Comparison of ENCODE assay signal across 11 mouse cellular contexts in the genomic region with DNA sequence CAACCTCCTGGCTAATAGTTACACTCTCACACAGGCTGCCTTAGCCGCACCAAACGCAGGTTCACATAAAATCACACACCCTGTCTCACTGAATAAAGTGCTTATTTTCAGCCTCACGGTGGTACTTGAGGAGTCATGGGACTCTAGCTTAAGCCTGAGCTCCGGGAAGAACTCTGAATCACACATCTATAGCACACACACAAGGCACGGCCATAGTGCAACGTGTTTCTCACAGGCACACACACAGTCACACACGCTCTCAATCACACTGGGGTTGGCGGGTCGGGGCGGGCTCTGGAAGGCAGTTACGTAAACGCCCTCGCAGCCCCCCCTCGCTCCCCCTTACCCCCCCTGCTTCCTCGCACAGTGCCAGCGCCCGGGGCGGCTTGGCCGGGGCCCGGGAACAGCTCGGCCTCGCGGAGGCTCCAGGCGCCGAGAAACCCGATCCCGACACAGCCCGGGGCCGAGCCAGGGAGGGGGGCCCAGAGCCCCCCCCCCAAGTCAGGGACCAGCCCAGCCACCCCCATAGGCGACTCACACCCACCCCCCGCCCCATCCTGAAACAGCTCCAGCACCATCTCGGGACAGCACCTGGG. TPM values are rescaled to one million over a fixed set of nuclear protein-coding genes. Genes with fewer than 3 reads are reported as not detected.
DNase-seq lines count a peak whose midpoint lies in the region; ATAC-seq lines count a peak whose summit lies in the region.
"Not testable (repeated sequence)": the region's sequence is repeated elsewhere in the genome, so short reads cannot be mapped to it uniquely, and the experiment has no call there.
"Had no signal": no experiment of that assay in that cellular context is flagged by ENCODE, and none has a peak within 500 bp of the region (broad histone marks: within the 10 kb centered on the region; RNA-seq: fewer than 3 reads in every experiment).

No protein-coding gene starts in this region.

- not testable (repeated sequence) for H3K36me3 ChIP-seq in embryonic facial prominence, embryonic 12.5 days; heart, embryonic 13.5 days; hindbrain, embryonic 16.5 days (ENCODE audit: control insufficient read depth, insufficient read depth, low read length); limb, embryonic 12.5 days; midbrain, embryonic 15.5 days (replicated peaks)

- peak; percentile 73 for DNase-seq in cerebellum, adult 11 months
- peak; percentile 68 to 75 for DNase-seq in gastrocnemius, adult 8-10 months (ENCODE audit: low spot score in 2 of 2)

- WGBS in embryonic facial prominence, embryonic 12.5 days = 5% methylated on average over 19 of the region's 32 CpGs
- 7% methylated on average over 20 of the region's 32 CpGs for WGBS in heart, embryonic 13.5 days
- WGBS in hindbrain, embryonic 16.5 days = 7% methylated on average over 16 of the region's 32 CpGs
- 3% methylated on average over 21 of the region's 32 CpGs for WGBS in limb, embryonic 12.5 days
- WGBS in midbrain, embryonic 15.5 days = 10% methylated on average over 18 of the region's 32 CpGs

- H3K4me2 ChIP-seq in embryonic facial prominence, embryonic 12.5 days (replicated peaks) = peak overlapping the region; percentile 38
- H3K4me2 ChIP-seq in heart, embryonic 13.5 days = peak overlapping the region; percentile 37
- peak overlapping the region; percentile 29 for H3K4me2 ChIP-seq in hindbrain, embryonic 16.5 days (ENCODE audit: low read length)
- H3K4me2 ChIP-seq in limb, embryonic 12.5 days = peak overlapping the region; percentile 42
- H3K4me2 ChIP-seq in midbrain, embryonic 15.5 days = peak overlapping the region; percentile 36

- H3K4me1 ChIP-seq in embryonic facial prominence, embryonic 12.5 days; heart, embryonic 13.5 days; hindbrain, embryonic 16.5 days (ENCODE audit: control insufficient read depth, insufficient read depth, low read depth, low read length); limb, embryonic 12.5 days (replicated peaks); midbrain, embryonic 15.5 days: not testable (repeated sequence)

- H3K9ac ChIP-seq in embryonic facial prominence, embryonic 12.5 days; heart, embryonic 13.5 days; hindbrain, embryonic 16.5 days (ENCODE audit: low read depth, low read length); limb, embryonic 12.5 days (replicated peaks); midbrain, embryonic 15.5 days: not testable (repeated sequence)

- H3K9me3 ChIP-seq in embryonic facial prominence, embryonic 12.5 days; heart, embryonic 13.5 days; hindbrain, embryonic 16.5 days (ENCODE audit: control insufficient read depth, low read length); limb, embryonic 12.5 days; midbrain, embryonic 15.5 days: not testable (repeated sequence)

- ATAC-seq in embryonic facial prominence, embryonic 12.5 days (ENCODE audit: insufficient number of reproducible peaks, insufficient read depth, low FRiP score, low TSS enrichment); heart, embryonic 13.5 days (ENCODE audit: extremely low read depth, insufficient number of reproducible peaks, low FRiP score, low TSS enrichment); hindbrain, embryonic 16.5 days; limb, embryonic 12.5 days (ENCODE audit: insufficient number of reproducible peaks, insufficient read depth, low FRiP score, low TSS enrichment, low read depth); midbrain, embryonic 15.5 days (replicated peaks): not testable (repeated sequence)

- not testable (repeated sequence) for H3K4me3 ChIP-seq in embryonic facial prominence, embryonic 12.5 days; heart, embryonic 13.5 days; hindbrain, embryonic 16.5 days (ENCODE audit: low read length); limb, embryonic 12.5 days (replicated peaks); midbrain, embryonic 15.5 days

- not testable (repeated sequence) for H3K27ac ChIP-seq in embryonic facial prominence, embryonic 12.5 days; heart, embryonic 13.5 days (replicated peaks); hindbrain, embryonic 16.5 days (ENCODE audit: low read depth, low read length); limb, embryonic 12.5 days; midbrain, embryonic 15.5 days

- not testable (repeated sequence) for H3K27me3 ChIP-seq in embryonic facial prominence, embryonic 12.5 days; hindbrain, embryonic 16.5 days (replicated peaks; ENCODE audit: control insufficient read depth, insufficient read depth, low read length); midbrain, embryonic 15.5 days (replicated peaks)
- peaks cover 13% of the 10 kb centered on the region for H3K27me3 ChIP-seq in heart, embryonic 13.5 days (replicated peaks)
- peaks cover 25% of the 10 kb centered on the region for H3K27me3 ChIP-seq in limb, embryonic 12.5 days

RNA-seq across cellular contexts. Expression of a gene that starts 1.3 kb away (rescaled TPM):
- polyA plus RNA-seq in embryonic facial prominence, embryonic 12.5 days (2016; fragmentation: Nextera tagmentation; extraction: Ambion mirVana) = 337 and 358 TPM in 2 replicates
- total RNA-seq in gastrocnemius, adult 8-10 months (2022) = 10 to 100 TPM; 41.4 to 51.9 (median 49.4) TPM
- polyA plus RNA-seq in heart, embryonic 13.5 days (2015; fragmentation: Nextera tagmentation; extraction: Ambion mirVana) = 137 and 146 TPM in 2 replicates
- 46.4 and 46.6 TPM in 2 replicates for polyA plus RNA-seq in hindbrain, embryonic 16.5 days (2015; fragmentation: Nextera tagmentation; extraction: Ambion mirVana)
- 296 and 302 TPM in 2 replicates for polyA plus RNA-seq in limb, embryonic 12.5 days (2016; fragmentation: Nextera tagmentation; extraction: Ambion mirVana)
- polyA plus RNA-seq in midbrain, embryonic 15.5 days (2015; fragmentation: Nextera tagmentation; extraction: Ambion mirVana) = 37.5 and 40.3 TPM in 2 replicates

RNA-seq across cellular contexts. Expression of a gene that starts 1.6 kb away (rescaled TPM):
- 13.6 and 14.9 TPM in 2 replicates for polyA plus RNA-seq in embryonic facial prominence, embryonic 12.5 days (2016; fragmentation: Nextera tagmentation; extraction: Ambion mirVana)
- total RNA-seq in gastrocnemius, adult 8-10 months (2022) = 10 to 100 TPM; 17.8 to 25.6 (median 22.5) TPM
- 2.5 and 3.9 TPM in 2 replicates for polyA plus RNA-seq in heart, embryonic 13.5 days (2015; fragmentation: Nextera tagmentation; extraction: Ambion mirVana)
- polyA plus RNA-seq in hindbrain, embryonic 16.5 days (2015; fragmentation: Nextera tagmentation; extraction: Ambion mirVana) = 22.5 and 29.5 TPM in 2 replicates
- polyA plus RNA-seq in limb, embryonic 12.5 days (2016; fragmentation: Nextera tagmentation; extraction: Ambion mirVana) = 4.7 and 5.5 TPM in 2 replicates
- polyA plus RNA-seq in midbrain, embryonic 15.5 days (2015; fragmentation: Nextera tagmentation; extraction: Ambion mirVana) = 28.1 and 32.2 TPM in 2 replicates
- polyA plus RNA-seq: CD4-positive, CD25-positive, alpha-beta regulatory T cell, adult 4 months had no signal

RNA-seq across cellular contexts. Expression of a gene that starts 14.8 kb away (rescaled TPM):
- 84.9 and 87.8 TPM in 2 replicates for polyA plus RNA-seq in embryonic facial prominence, embryonic 12.5 days (2016; fragmentation: Nextera tagmentation; extraction: Ambion mirVana)
- 10 to 100 TPM; 57.2 to 67.4 (median 59.9) TPM for total RNA-seq in gastrocnemius, adult 8-10 months (2022)
- polyA plus RNA-seq in heart, embryonic 13.5 days (2015; fragmentation: Nextera tagmentation; extraction: Ambion mirVana) = 45.1 and 50.4 TPM in 2 replicates
- polyA plus RNA-seq in hindbrain, embryonic 16.5 days (2015; fragmentation: Nextera tagmentation; extraction: Ambion mirVana) = 63.6 and 65.2 TPM in 2 replicates
- polyA plus RNA-seq in limb, embryonic 12.5 days (2016; fragmentation: Nextera tagmentation; extraction: Ambion mirVana) = 82.9 and 84.6 TPM in 2 replicates
- polyA plus RNA-seq in midbrain, embryonic 15.5 days (2015; fragmentation: Nextera tagmentation; extraction: Ambion mirVana) = 59.1 and 64.6 TPM in 2 replicates

RNA-seq across cellular contexts. Expression of a gene that starts 24.5 kb away (rescaled TPM):
- polyA plus RNA-seq in embryonic facial prominence, embryonic 12.5 days (2016; fragmentation: Nextera tagmentation; extraction: Ambion mirVana) = 117 and 122 TPM in 2 replicates
- total RNA-seq in gastrocnemius, adult 8-10 months (2022) = 10 to 100 TPM; 39.1 to 50.9 (median 40.7) TPM
- 128 and 139 TPM in 2 replicates for polyA plus RNA-seq in heart, embryonic 13.5 days (2015; fragmentation: Nextera tagmentation; extraction: Ambion mirVana)
- polyA plus RNA-seq in hindbrain, embryonic 16.5 days (2015; fragmentation: Nextera tagmentation; extraction: Ambion mirVana) = 309 and 323 TPM in 2 replicates
- 103 and 104 TPM in 2 replicates for polyA plus RNA-seq in limb, embryonic 12.5 days (2016; fragmentation: Nextera tagmentation; extraction: Ambion mirVana)
- 295 and 308 TPM in 2 replicates for polyA plus RNA-seq in midbrain, embryonic 15.5 days (2015; fragmentation: Nextera tagmentation; extraction: Ambion mirVana)

RNA-seq across cellular contexts. Expression of a gene that starts 32.4 kb away (rescaled TPM):
- 0.18 TPM in 1 of 2 replicates, not detected in the other for polyA plus RNA-seq in embryonic facial prominence, embryonic 12.5 days (2016; fragmentation: Nextera tagmentation; extraction: Ambion mirVana)
- total RNA-seq in gastrocnemius, adult 8-10 months (2022) = not detected
- not detected in 2 replicates for polyA plus RNA-seq in heart, embryonic 13.5 days (2015; fragmentation: Nextera tagmentation; extraction: Ambion mirVana)
- polyA plus RNA-seq in hindbrain, embryonic 16.5 days (2015; fragmentation: Nextera tagmentation; extraction: Ambion mirVana) = 0.76 and 0.84 TPM in 2 replicates
- not detected in 2 replicates for polyA plus RNA-seq in limb, embryonic 12.5 days (2016; fragmentation: Nextera tagmentation; extraction: Ambion mirVana)
- polyA plus RNA-seq in midbrain, embryonic 15.5 days (2015; fragmentation: Nextera tagmentation; extraction: Ambion mirVana) = 0.56 and 1.1 TPM in 2 replicates
- total RNA-seq: adrenal gland, adult 18-20 months had no signal
- polyA plus RNA-seq: CD4-positive, CD25-positive, alpha-beta regulatory T cell, adult 4 months; liver, embryonic 12.5 days; stomach, embryonic 16.5 days had no signal
